Mouse (Mus musculus): ENCODE results near the gene Palld. TPM values are rescaled to one million over a fixed set of nuclear protein-coding genes. Genes with fewer than 3 reads are reported as not detected.

The Palld gene
- polyA plus RNA-seq, 2 experiments from 2014 or later, result 0.79 to 0.89 TPM

- no peak for ATAC-seq
Measured at GRCm38 (mm10) chr8:61625656-61626210, 276.8 kb downstream of the Palld start.

DNA sequence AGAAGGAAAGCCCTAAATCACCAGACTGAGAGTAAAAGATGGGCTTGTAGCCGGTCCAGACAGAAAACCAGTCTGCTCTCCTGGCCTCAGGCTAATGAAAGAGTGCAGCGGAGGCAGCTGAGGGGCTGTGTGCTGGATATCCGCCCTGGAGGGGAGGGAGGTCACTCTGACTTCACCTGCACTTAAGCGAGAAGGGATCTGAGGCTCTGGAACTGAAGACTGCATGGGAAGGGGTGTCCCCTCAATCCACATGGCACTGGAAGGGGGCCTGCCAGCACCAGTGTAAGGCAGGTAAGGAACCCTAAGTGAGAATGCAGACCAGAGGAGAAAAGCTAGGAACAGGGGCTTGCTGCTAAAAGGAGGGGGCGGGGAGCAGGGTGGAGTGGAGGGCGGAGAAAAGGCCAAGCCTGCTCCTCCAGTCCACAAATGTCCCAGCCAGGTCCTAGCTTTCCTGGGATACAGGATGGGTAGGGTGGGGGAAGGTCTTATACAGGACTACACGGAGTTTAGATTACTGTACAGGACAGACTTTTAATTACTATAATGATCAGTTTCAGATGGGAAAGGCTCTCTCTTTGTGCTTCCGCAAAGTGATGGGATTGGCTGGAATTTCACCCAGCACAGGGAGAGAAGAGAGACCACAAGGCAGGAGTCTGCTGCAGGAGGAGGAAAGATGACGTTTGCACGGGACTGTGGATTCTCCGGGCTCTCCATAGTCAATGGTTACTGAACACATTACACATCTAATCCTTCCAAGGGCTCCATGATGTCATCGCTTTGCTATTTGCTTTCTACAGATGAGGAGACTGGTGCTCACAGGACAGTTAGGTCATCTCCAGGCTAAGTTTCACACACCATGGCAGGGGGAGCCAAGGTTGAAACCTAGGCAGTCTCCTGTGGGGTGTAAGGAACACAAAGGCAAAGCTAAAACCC, 278.7 kb downstream of the Palld start:
- no peak for ATAC-seq

DNA sequence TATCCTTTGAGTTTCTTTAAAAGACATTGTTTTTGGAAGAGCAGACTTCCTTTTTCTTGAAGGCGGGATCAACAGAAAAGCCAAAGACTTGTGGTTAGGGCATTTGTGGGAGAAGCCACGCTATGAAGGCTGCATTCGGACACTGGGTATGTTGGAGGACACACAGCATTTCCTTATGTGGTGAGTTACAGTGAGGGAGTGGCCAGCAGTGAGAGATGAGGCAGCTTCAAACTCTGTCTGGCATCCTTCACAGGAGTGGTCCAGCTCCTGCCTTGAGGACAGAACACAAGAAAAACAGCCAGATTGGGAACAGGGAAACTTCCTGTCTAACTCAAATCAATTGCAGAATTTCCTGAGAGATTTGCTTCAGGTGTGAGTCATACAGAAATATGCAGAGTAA, 281.2 kb downstream of the Palld start:
- no peak for ATAC-seq

- ATAC-seq, result no peak
Measured at GRCm38 (mm10) chr8:61617651-61618050, 284.8 kb downstream of the Palld start.

- ATAC-seq, result no peak
Measured at GRCm38 (mm10) chr8:61617049-61617448, 285.4 kb downstream of the Palld start.

GRCm38 (mm10) chr8:61615711-61616697, 286.5 kb downstream of the Palld start:
- ATAC-seq, result no peak

DNA sequence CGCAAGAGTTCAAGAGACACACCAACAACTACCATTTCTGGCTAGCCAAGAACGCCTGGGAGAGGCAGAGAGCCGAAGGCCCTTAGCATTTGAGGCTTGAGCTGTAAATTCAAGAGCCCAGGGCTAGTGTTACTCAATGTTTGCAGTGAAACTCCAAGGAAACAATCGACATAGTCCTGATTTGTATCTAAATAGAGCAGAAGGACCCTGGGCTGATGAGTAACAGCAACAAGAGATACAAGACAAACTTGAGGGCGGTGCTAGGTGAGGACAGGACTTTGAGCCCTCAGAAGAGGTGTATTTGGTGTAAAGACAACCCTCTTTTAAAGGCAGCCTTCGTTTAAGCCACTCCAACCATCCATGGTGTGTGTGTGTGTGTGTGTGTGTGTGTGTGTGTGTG, 290.7 kb downstream of the Palld start:
- ATAC-seq, result no peak

- no peak for ATAC-seq
Measured at GRCm38 (mm10) chr8:61611077-61611476, 291.4 kb downstream of the Palld start.

DNA sequence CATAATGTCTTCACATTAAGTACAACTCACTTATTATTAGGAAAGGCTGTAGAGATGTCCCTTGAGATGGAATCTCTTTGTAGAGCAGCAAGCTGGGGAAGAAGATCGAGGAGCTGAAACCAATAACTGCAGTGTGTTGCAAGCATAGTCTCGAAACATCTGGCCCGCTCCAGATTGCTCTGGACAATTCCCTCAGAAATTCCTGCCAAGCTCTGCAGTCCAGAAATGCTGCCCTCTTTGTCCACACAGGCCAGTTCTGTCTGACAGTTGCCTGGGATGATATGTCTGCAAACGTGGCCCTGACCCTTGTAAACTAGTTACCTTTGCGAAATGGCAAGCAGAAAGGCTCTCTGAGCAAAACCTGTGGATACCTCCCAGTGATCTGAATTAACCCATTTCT, 291.9 kb downstream of the Palld start:
- ATAC-seq, result no peak

DNA sequence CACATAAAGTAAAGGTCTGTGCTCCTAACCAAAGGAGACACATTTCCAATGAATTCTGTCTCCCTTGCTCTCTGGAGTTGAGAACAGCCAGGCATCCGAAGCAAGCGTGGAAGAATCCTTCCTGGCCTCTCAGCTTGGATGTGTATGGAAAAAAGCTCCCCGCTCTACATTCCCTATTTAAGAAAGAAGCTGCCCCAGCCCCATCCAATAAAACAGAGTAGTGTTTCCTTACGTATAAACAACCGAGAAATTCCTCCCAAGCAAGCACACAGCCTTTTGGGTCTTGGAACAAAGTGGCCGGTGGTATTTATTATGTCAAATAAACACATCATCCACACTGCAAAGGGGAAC, 295.1 kb downstream of the Palld start:
- ATAC-seq, result no peak

- peak; percentile 93 for ATAC-seq
Measured at GRCm38 (mm10) chr8:61606795-61607462, 295.6 kb downstream of the Palld start.

- ATAC-seq, result no peak
Measured at GRCm38 (mm10) chr8:61604871-61605270, 297.6 kb downstream of the Palld start.

DNA sequence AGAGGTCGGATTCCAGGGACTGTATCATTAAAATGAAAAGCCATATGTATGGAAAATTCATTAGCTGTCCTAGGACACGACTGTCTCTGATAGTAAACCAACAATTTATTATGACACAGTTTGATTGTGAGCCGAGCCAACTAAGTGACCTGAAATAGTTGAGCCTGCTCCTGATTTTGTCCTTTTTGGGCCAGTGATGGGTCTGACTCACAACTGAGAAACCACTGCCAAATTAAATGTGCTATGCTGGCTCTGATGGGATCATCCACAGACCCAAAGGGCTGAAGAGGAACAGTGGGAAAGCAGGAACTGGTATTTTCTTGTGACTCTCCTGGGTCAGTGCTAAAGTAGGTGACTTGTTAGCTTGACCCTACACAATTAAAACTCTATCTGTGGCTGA, 305.6 kb downstream of the Palld start:
- ATAC-seq, result no peak

- ATAC-seq, result no peak
Measured at GRCm38 (mm10) chr8:61591446-61591845, 311.0 kb downstream of the Palld start.

DNA sequence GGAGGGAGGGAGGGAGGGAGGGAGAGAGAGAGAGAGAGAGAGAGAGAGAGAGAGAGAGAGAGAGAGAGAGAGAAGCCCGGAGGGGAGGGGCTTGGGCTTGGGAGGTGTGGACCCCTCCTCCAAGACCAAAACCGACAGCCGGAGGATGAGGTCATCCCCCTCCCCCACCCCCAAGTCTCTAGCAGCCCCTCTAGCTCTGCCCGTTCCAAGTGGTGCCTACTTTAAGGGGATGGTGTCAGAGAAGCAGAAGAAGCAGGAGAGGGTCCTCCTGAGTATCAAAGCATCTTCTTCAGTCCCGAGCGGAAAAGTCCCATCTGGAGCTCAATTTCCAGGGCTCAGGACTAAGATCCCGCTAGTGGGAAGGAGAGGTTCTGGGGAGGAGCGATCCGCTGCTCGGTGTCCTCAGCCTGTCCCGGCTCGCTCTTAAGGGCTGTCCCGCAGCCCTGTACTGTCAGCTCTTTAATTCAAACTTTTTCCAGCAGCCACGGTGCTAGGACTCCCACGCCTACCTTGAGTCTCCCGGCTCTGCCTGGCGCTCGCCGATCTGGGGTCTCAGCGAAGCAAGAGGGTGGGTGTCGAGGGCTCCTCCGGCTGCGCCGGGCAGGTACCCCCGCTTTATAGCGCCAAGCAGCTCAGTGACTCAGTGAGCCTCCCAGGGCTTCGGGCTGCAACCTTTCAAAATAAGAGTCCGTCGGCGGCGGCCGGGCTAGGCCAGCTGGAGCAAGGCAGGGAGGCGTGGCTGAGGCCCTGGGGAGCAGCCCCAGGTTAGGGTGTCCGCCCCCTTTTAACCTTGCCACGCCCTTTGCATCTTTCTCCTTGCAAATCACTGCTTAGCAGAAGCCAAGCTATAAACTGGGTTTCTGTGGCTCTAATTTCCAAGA, 311.7 kb downstream of the Palld start:
- ATAC-seq, result peak; percentile 86

- ATAC-seq, result no peak
Measured at GRCm38 (mm10) chr8:61589972-61590391, 312.5 kb downstream of the Palld start.

DNA sequence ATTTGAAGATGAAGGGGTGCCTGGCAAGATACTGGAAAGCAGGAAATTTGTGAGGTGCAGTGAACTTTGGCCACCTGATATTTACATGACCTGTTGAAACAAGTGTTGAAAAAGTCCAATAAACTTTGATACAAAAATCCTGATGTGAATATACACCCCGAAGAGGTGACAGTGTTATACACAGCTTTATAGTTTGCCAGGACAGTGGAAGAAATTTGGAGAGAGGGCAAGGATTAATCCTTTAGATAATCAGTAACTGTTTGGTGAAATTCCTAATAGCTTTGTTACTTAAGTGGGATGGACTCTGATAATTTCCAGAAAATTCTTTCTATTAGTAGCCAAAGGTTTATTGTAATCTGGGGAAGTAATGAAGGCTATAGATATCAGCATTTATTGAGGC, 314.2 kb downstream of the Palld start:
- ATAC-seq, result no peak

GRCm38 (mm10) chr8:61587731-61588130, 314.8 kb downstream of the Palld start:
- no peak for ATAC-seq

GRCm38 (mm10) chr8:61586529-61586928, 316.0 kb downstream of the Palld start:
- no peak for ATAC-seq

DNA sequence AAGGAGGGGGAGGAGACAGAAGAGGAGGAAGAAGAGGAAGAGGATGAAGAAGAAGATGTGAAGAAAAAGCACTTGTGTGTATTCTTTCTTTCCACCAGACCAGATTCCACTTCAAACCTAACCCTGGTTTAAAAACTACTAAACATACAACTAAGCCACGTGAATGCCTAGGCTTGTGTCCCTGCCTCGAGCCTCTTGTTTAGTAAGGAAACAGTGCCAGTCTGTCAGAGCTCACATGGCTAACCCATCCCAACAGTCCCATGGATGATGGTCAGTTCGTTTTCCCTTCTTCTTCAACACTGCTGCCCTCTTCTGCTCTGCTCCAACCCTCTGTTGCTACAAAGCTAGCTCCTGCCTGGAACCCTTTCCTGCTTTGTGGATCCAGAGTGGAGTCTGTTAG, 316.7 kb downstream of the Palld start:
- no peak for ATAC-seq

- no peak for ATAC-seq
Measured at GRCm38 (mm10) chr8:61584714-61585383, 317.6 kb downstream of the Palld start.

All from CD4-positive, CD25-positive, alpha-beta regulatory T cell, adult 4 months (primary cell).